Mouse (Mus musculus) layer of hippocampus, postnatal 14 days (tissue): ENCODE results near the gene Rlim. TPM values are rescaled to one million over a fixed set of nuclear protein-coding genes. Genes with fewer than 3 reads are reported as not detected.

Experiments
- DNase-seq, 2 experiments: peaks; one replicate each; pipeline ENCODE4 v3.0.0; 2021 to 2022; ENCODE audit warnings: low spot score in 2 of 2, mixed read lengths in 1 of 2
- long read RNA-seq, 2 experiments: library from polyadenylated mRNA; stranded (forward); transcript quantifications; one replicate each; pipeline ENCODE4 v2.0.0; 2021
- total RNA-seq, 2 experiments: library from RNA; stranded (reverse); gene quantifications; 2 replicates each; pipeline ENCODE4 v1.2.3; 2021

Rlim gene
- 10 to 100 TPM; 47.6 to 54.1 TPM for total RNA-seq
- long read RNA-seq, experiment 1, full-length matches to known transcripts = 5 of 7 reads
- long read RNA-seq, experiment 1, partial matches to known transcripts = 0 of 7 reads
- long read RNA-seq, experiment 1, other reads (novel, unspliced or antisense) = 2 of 7 reads
- long read RNA-seq, experiment 2, partial matches to known transcripts = 0 of 7 reads
- long read RNA-seq, experiment 2, other reads (novel, unspliced or antisense) = 7 of 7 reads

- DNase-seq = peak; percentile 82 to 94
These were observed at the start of gene Rlim for GRCm38 (mm10) chrX:103981169-103981689. Gene Rlim (minus strand): TSS chrX:103981284.

- DNase-seq = no peak
These were observed 36.1 kb upstream of the Rlim start for GRCm38 (mm10) chrX:104017196-104017595.

GRCm38 (mm10) chrX:104015048-104015447 is 34.0 kb upstream of the Rlim start:
- DNase-seq = no peak

GRCm38 (mm10) chrX:104013318-104013811 is 32.3 kb upstream of the Rlim start:
- DNase-seq = no peak

- no peak for DNase-seq
These were observed 13.7 kb upstream of the Rlim start for GRCm38 (mm10) chrX:103994741-103995140.

- no peak for DNase-seq
These were observed 12.8 kb upstream of the Rlim start for GRCm38 (mm10) chrX:103993864-103994263.

- no peak for DNase-seq
These were observed 10.6 kb upstream of the Rlim start for GRCm38 (mm10) chrX:103991702-103992101.

- DNase-seq = no peak
These were observed 9.3 kb upstream of the Rlim start for GRCm38 (mm10) chrX:103990392-103990791.

GRCm38 (mm10) chrX:103987215-103987964 is 6.3 kb upstream of the Rlim start:
- no peak for DNase-seq

GRCm38 (mm10) chrX:103986159-103986558 is 5.1 kb upstream of the Rlim start:
- DNase-seq = no peak

GRCm38 (mm10) chrX:103984992-103985391 is 3.9 kb upstream of the Rlim start:
- DNase-seq = no peak

GRCm38 (mm10) chrX:103981806-103982205 is 722 bp upstream of the Rlim start:
- DNase-seq = no peak

GRCm38 (mm10) chrX:103980590-103981168 is 405 bp downstream of the Rlim start:
- peak in 1 of 2 experiments; percentile 18 for DNase-seq

- peak; percentile 7 to 24 for DNase-seq
These were observed 1.0 kb downstream of the Rlim start for GRCm38 (mm10) chrX:103980036-103980435.

- DNase-seq = no peak
These were observed 41.4 kb downstream of the Rlim start for GRCm38 (mm10) chrX:103939701-103940100.

GRCm38 (mm10) chrX:103937333-103937732 is 43.8 kb downstream of the Rlim start:
- peak; percentile 2 to 55 for DNase-seq

GRCm38 (mm10) chrX:103922436-103922835 is 58.6 kb downstream of the Rlim start:
- DNase-seq = no peak

- no peak for DNase-seq
These were observed 62.1 kb downstream of the Rlim start for GRCm38 (mm10) chrX:103918954-103919353.

- peak; percentile 28 to 50 for DNase-seq
These were observed 66.3 kb downstream of the Rlim start for GRCm38 (mm10) chrX:103914790-103915189.
